Mouse (Mus musculus) left cerebral cortex, adult 8-10 months (tissue): ENCODE results near the gene Gvin1. TPM values are rescaled to one million over a fixed set of nuclear protein-coding genes. Genes with fewer than 3 reads are reported as not detected.
"Not testable (repeated sequence)": the region's sequence is repeated elsewhere in the genome, so short reads cannot be mapped to it uniquely, and the experiment has no call there.

ENCODE experiments used
- DNase-seq, 2 experiments: peaks; one replicate each; pipeline ENCODE4 v3.0.0; 2022; ENCODE audit warnings: low spot score in 2 of 2
- total RNA-seq, 4 experiments: library from RNA; stranded (reverse); gene quantifications; 2 replicates each; pipeline ENCODE4 v1.2.4; 2022

The Gvin1 gene
- total RNA-seq: 1 to 10 TPM in 3 of 4 experiments, under 1 TPM in 1; 0.87 to 2.7 (median 1.3) TPM

DNA sequence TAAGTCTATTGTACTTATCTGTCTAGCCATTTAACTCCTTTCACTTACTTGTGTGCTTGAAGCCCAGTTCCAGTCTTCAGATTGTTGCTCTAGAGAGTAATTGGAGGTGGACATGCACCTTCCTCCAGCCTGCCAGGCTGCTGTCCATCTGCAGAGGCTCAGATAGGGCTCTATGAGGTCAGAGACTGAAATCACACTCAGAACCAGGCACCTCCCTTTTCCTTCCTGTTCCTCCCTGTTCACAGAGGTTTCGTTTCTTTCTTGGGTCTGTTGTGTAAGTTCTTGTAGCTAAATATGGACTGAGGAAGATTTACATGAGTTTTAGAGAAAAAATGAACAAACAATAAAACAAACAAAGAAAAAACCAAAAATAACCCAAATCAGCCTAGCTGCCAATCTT lies at the start of gene Gvin1:
TSS of gene Gvin1 (minus strand) at position 150 of the 400 bp plus-strand sequence.
- DNase-seq: not testable (repeated sequence)

- DNase-seq: no peak
Measured at GRCm38 (mm10) chr7:106251844-106252517, 36.9 kb upstream of the Gvin1 start.

GRCm38 (mm10) chr7:106248922-106249321 lies 33.8 kb upstream of the Gvin1 start:
- no peak for DNase-seq

- no peak for DNase-seq
Measured at GRCm38 (mm10) chr7:106248245-106248644, 33.1 kb upstream of the Gvin1 start.

DNA sequence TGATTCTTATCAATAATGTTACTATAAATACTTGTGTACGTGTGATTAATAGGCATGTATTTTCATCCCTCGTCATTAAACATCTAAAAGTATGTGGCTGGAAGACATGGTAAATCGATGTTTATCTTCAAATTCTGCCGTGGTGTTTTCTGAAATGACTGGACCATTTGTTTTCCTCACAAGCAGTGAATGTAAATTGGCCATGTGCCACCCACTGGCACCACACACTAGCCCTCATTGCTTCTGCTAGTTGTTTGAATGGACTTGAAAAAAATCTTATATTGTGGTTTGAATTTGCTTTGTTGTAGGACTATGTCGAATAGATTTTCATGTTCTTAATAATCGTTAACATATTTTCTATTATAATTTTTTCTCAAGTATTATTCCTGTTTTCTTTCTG lies 30.5 kb upstream of the Gvin1 start:
- no peak for DNase-seq

- not testable (repeated sequence) for DNase-seq
Measured at GRCm38 (mm10) chr7:106240484-106241275, 25.6 kb upstream of the Gvin1 start.

DNA sequence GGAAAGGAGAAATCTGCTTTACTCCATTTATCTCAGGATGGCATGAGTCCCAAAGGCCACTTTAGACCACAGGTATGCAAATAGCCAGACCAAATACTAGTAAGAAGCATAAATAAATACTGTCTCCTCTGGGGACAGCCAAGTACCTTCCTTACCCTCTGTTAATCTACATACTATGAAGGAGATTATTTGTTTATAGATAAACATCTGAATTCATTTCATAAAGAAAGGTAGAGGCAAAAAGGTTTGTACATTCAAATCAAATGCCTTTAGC lies 22.0 kb upstream of the Gvin1 start:
- no peak for DNase-seq

DNA sequence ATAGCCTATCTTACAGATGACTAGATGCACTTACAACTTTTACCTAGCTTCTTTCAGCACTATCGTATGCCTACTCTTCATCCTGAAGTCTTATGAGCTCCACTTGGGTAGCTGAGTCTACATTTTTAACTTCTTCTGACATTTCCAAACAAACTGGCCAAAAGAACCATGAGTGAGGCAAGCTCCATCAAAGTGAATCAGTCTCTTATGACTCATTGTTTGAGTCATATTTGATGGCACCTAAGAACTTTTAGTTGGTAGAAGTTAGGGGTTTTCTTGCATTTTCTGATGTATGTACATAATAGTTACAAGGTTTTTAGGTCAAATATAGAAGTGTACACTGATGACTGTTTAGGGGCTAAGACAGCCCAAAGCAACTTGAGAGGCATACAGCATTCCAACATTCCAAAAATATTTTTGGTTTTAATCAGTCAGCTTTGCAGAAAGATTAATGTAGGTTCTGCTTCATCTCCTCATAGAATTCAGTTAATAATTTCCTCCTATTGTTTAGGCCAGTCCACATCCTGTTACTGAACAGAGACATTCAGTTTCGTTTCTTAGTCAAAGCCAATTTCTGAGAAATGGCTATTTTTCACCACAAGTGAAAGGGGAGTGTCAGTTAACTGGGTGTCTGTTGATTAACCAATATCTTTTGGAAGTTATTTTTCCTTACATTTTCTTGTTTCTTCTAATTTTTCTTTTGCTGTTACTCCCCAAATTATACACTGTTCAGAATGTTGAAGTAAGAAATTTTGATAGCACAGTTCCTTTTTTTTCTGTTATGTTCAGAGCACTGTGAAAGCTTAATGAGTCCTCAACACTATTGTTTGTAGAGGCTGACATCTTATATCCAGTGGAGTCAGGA lies 21.4 kb upstream of the Gvin1 start:
- no peak for DNase-seq

- DNase-seq: no peak
Measured at GRCm38 (mm10) chr7:106235596-106235995, 20.5 kb upstream of the Gvin1 start.

GRCm38 (mm10) chr7:106215910-106216309 lies 784 bp upstream of the Gvin1 start:
- DNase-seq: not testable (repeated sequence)

- not testable (repeated sequence) for DNase-seq
Measured at GRCm38 (mm10) chr7:106213770-106214169, 1.4 kb downstream of the Gvin1 start.

- not testable (repeated sequence) for DNase-seq
Measured at GRCm38 (mm10) chr7:106206630-106207029, 8.5 kb downstream of the Gvin1 start.

GRCm38 (mm10) chr7:106177065-106177464 lies 38.1 kb downstream of the Gvin1 start:
- not testable (repeated sequence) for DNase-seq

- not testable (repeated sequence) for DNase-seq
Measured at GRCm38 (mm10) chr7:106145013-106145754, 69.9 kb downstream of the Gvin1 start.

- DNase-seq: not testable (repeated sequence)
Measured at GRCm38 (mm10) chr7:106141128-106141895, 73.8 kb downstream of the Gvin1 start.

GRCm38 (mm10) chr7:106117090-106117948 lies 97.8 kb downstream of the Gvin1 start:
- DNase-seq: not testable (repeated sequence)
